Comparison of ENCODE assay signal across 8 mouse cellular contexts in the genomic region with DNA sequence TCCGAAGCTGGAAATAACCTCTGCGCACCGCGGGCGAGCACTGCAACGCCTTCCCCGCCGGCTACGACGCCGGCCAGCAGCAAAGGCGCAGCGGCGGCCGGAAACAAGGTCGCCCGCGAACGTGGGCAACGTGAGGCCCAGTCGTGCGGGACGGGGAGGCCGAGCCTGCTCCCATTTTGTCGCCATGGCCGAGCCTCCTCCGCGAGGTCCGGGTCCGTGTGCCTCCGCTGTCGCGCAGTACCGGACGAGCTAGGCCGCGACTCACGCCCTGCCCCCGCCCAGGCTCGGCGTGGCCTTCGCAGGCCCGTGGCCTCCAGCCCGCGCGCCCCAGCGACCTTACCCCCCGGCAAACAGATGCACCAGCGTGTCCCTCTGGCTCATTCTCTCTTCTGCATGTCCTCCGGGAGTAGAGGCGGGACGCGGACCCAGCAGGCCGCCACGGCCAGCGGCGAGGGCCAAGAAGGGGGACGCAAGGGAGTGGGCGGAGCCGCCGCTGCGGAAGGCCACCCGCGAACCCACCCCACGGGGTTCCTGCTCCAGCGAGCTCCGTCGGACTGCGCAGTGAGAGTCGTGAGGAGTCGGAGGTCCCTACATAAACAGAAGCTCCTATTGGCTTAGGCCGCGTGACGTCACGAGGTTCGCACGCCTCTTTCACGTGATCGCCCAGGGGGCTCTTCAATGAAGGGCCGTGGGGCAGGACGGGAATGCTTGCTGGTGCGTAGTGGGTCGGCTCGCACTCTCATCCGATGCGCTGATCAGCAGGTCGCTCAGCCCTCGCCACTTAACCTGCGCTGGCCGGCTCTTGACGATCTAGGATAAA. TPM values are rescaled to one million over a fixed set of nuclear protein-coding genes. Genes with fewer than 3 reads are reported as not detected.
DNase-seq lines count a peak whose midpoint lies in the region; ATAC-seq and TF ChIP-seq lines count a peak whose summit lies in the region.

A gene (minus strand): TSS at position 587 of the 820 bp plus-strand sequence.

- no peaks in the 10 kb centered on the region for H3K27me3 ChIP-seq in E14TG2a.4 (ENCODE audit: insufficient read depth, low read length)
- no peaks in the 10 kb centered on the region for H3K27me3 ChIP-seq in forebrain, embryonic 12.5 days
- H3K27me3 ChIP-seq in heart, postnatal 0 days (ENCODE audit: control insufficient read depth, insufficient read depth, low read length): no peaks in the 10 kb centered on the region
- peaks cover 26% of the 10 kb centered on the region for H3K27me3 ChIP-seq in liver, embryonic 16.5 days (ENCODE audit: control insufficient read depth, insufficient read depth, low read depth, low read length)
- no peaks in the 10 kb centered on the region for H3K27me3 ChIP-seq in neural tube, embryonic 13.5 days
- no peaks in the 10 kb centered on the region for H3K27me3 ChIP-seq in testis, adult 2 months (ENCODE audit: control insufficient read depth, insufficient read depth, low read length)

- peak within 1 kb of the TSS; percentile 83 for H3K27ac ChIP-seq in forebrain, embryonic 12.5 days
- H3K27ac ChIP-seq in heart, postnatal 0 days (ENCODE audit: low read depth): peak within 1 kb of the TSS; percentile 98
- H3K27ac ChIP-seq in liver, embryonic 16.5 days (ENCODE audit: low read length): peak within 1 kb of the TSS; percentile 77
- peak within 1 kb of the TSS; percentile 89 for H3K27ac ChIP-seq in neural tube, embryonic 13.5 days (replicated peaks)
- peak within 1 kb of the TSS; percentile 87 for H3K27ac ChIP-seq in testis, adult 2 months (ENCODE audit: control insufficient read depth, insufficient read depth, low read depth, low read length)

- WGBS in forebrain, embryonic 12.5 days: under 1% methylated on average over 85 of the region's 91 CpGs
- WGBS in heart, postnatal 0 days: under 1% methylated on average over 77 of the region's 91 CpGs
- under 1% methylated on average over 86 of the region's 91 CpGs for WGBS in liver, embryonic 16.5 days (ENCODE audit: insufficient replicate concordance)
- WGBS in neural tube, embryonic 13.5 days: under 1% methylated on average over 91 of the region's 91 CpGs

- no peak for TF ChIP-seq EP300 in heart, postnatal 0 days (IDR thresholded peaks at IDR 0.05; ENCODE audit: low read depth)

- peak within 1 kb of the TSS; percentile 95 for H3K4me3 ChIP-seq in E14TG2a.4 (replicated peaks; ENCODE audit: low read length)
- peak within 1 kb of the TSS; percentile 88 for H3K4me3 ChIP-seq in forebrain, embryonic 12.5 days (replicated peaks)
- H3K4me3 ChIP-seq in heart, postnatal 0 days (ENCODE audit: low read depth, low read length): peak within 1 kb of the TSS; percentile 98
- peak within 1 kb of the TSS; percentile 83 for H3K4me3 ChIP-seq in liver, embryonic 16.5 days (ENCODE audit: low read depth, low read length)
- H3K4me3 ChIP-seq in neural tube, embryonic 13.5 days: peak within 1 kb of the TSS; percentile 88
- H3K4me3 ChIP-seq in testis, adult 2 months (ENCODE audit: control insufficient read depth, low read depth, low read length): peak within 1 kb of the TSS; percentile 100

- TF ChIP-seq POLR2A in testis, adult 2 months (IDR thresholded peaks at IDR 0.05; ENCODE audit: control insufficient read depth, low read depth, low read length): peak; percentile 76

- peak within 1 kb of the TSS; percentile 66 for H3K4me2 ChIP-seq in forebrain, embryonic 12.5 days
- H3K4me2 ChIP-seq in heart, postnatal 0 days (ENCODE audit: low read depth, low read length): peak within 1 kb of the TSS; percentile 60
- peak within 1 kb of the TSS; percentile 82 for H3K4me2 ChIP-seq in liver, embryonic 16.5 days (ENCODE audit: low read depth, low read length)
- peak within 1 kb of the TSS; percentile 58 for H3K4me2 ChIP-seq in neural tube, embryonic 13.5 days

- peak; percentile 100 for ATAC-seq in forebrain, embryonic 12.5 days (ENCODE audit: low FRiP score)
- peak; percentile 98 for ATAC-seq in heart, postnatal 0 days (ENCODE audit: insufficient read depth, low read depth)
- ATAC-seq in liver, embryonic 16.5 days (ENCODE audit: low read depth): peak; percentile 95
- ATAC-seq in neural tube, embryonic 13.5 days (ENCODE audit: low read depth): peak; percentile 99

- H3K4me1 ChIP-seq in E14TG2a.4 (replicated peaks; ENCODE audit: low read depth, low read length): peaks cover 72% of the 10 kb centered on the region
- peaks cover 12% of the 10 kb centered on the region for H3K4me1 ChIP-seq in forebrain, embryonic 12.5 days
- peaks cover 18% of the 10 kb centered on the region for H3K4me1 ChIP-seq in heart, postnatal 0 days (ENCODE audit: control insufficient read depth, insufficient read depth)
- peaks cover 8% of the 10 kb centered on the region for H3K4me1 ChIP-seq in liver, embryonic 16.5 days (ENCODE audit: control insufficient read depth, low read depth, low read length)
- peaks cover 19% of the 10 kb centered on the region for H3K4me1 ChIP-seq in neural tube, embryonic 13.5 days (replicated peaks)
- peaks cover 15% of the 10 kb centered on the region for H3K4me1 ChIP-seq in testis, adult 2 months (ENCODE audit: control insufficient read depth, insufficient read depth, low read length)

- TF ChIP-seq CTCF in E14TG2a.4 (conservative IDR thresholded peaks at IDR 0.05; ENCODE audit: low read length): no peak
- no peak for TF ChIP-seq CTCF in heart, postnatal 0 days (IDR thresholded peaks at IDR 0.05; ENCODE audit: low read depth)
- no peak for TF ChIP-seq CTCF in testis, adult 2 months (IDR thresholded peaks at IDR 0.05; ENCODE audit: control insufficient read depth, insufficient read depth, insufficient replicate concordance, low read depth, low read length)

- peaks cover 34% of the 10 kb centered on the region for H3K36me3 ChIP-seq in E14TG2a.4 (ENCODE audit: insufficient read depth, low read length)
- no peaks in the 10 kb centered on the region; the same call in 1 of the 2 replicates for H3K36me3 ChIP-seq in forebrain, embryonic 12.5 days (replicated peaks)
- H3K36me3 ChIP-seq in heart, postnatal 0 days (replicated peaks; ENCODE audit: control insufficient read depth, insufficient read depth, low read length): no peaks in the 10 kb centered on the region
- H3K36me3 ChIP-seq in liver, embryonic 16.5 days (ENCODE audit: control insufficient read depth, insufficient read depth): no peaks in the 10 kb centered on the region
- H3K36me3 ChIP-seq in neural tube, embryonic 13.5 days: 0 out of 2 replicates have a peak, but pooled peaks cover 3% of the 10 kb centered on the region
- H3K36me3 ChIP-seq in testis, adult 2 months (ENCODE audit: control insufficient read depth, insufficient read depth, low read length): no peaks in the 10 kb centered on the region

- peak within 1 kb of the TSS; percentile 85 for H3K9ac ChIP-seq in forebrain, embryonic 12.5 days
- H3K9ac ChIP-seq in heart, postnatal 0 days (replicated peaks; ENCODE audit: low read depth, low read length): peak within 1 kb of the TSS; percentile 96
- H3K9ac ChIP-seq in liver, embryonic 16.5 days (ENCODE audit: low read depth, low read length): peak within 1 kb of the TSS; percentile 77
- H3K9ac ChIP-seq in neural tube, embryonic 13.5 days: peak within 1 kb of the TSS; percentile 91

- peak; percentile 95 for DNase-seq in c-Kit-positive CD71-positive TER-119-positive erythroid progenitor cells, embryonic 14.5 days (ENCODE audit: low spot score)
- DNase-seq in heart, postnatal 0 days (ENCODE audit: low spot score): peak; percentile 98
- peak; percentile 98 for DNase-seq in kidney, postnatal 4 days

- no peaks in the 10 kb centered on the region for H3K9me3 ChIP-seq in E14TG2a.4 (ENCODE audit: low read length)
- H3K9me3 ChIP-seq in forebrain, embryonic 12.5 days: no peaks in the 10 kb centered on the region
- H3K9me3 ChIP-seq in heart, postnatal 0 days (replicated peaks; ENCODE audit: control insufficient read depth, low read length): no peaks in the 10 kb centered on the region
- H3K9me3 ChIP-seq in liver, embryonic 16.5 days (replicated peaks; ENCODE audit: control insufficient read depth, low read length): no peaks in the 10 kb centered on the region
- no peaks in the 10 kb centered on the region for H3K9me3 ChIP-seq in neural tube, embryonic 13.5 days

RNA-seq across cellular contexts. Expression of the gene that starts here (rescaled TPM):
- polyA plus RNA-seq in forebrain, embryonic 12.5 days (2016; fragmentation: Nextera tagmentation; extraction: Ambion mirVana): 79.5 and 83.5 TPM in 2 replicates
- 43.5 and 52.9 TPM in 2 replicates for total RNA-seq in heart, postnatal 0 days (2014; rRNA removed; ENCODE audit: low replicate concordance)
- 25.9 and 26.7 TPM in 2 replicates for polyA plus RNA-seq in heart, postnatal 0 days (2015; fragmentation: Nextera tagmentation; extraction: Ambion mirVana)
- polyA plus RNA-seq in liver, embryonic 16.5 days (2015; fragmentation: Nextera tagmentation; extraction: Ambion mirVana): 8.0 and 8.2 TPM in 2 replicates
- 74.8 and 82.6 TPM in 2 replicates for polyA plus RNA-seq in neural tube, embryonic 13.5 days (2015; fragmentation: Nextera tagmentation; extraction: Ambion mirVana)
- 7.5 and 10.0 TPM in 2 replicates for polyA plus RNA-seq in testis, adult 2 months (2012; rRNA removed)

Comparison
In these comparisons a context has a peak if more than half of its experiments do, and no peak if none do; other contexts are left out.
1. Peak in every context shown above with its lines: DNase-seq, ATAC-seq, H3K4me3 ChIP-seq and H3K27ac ChIP-seq.